Mouse (Mus musculus) liver, embryonic 14.5 days (tissue): ENCODE results near the gene Slc6a13.

Source experiments
- CTCF ChIP-seq: IDR thresholded peaks from 2 replicates; pipeline ENCODE4 v1.5.1; 2016; ENCODE audit warnings: antibody characterized with exemption, low read depth, control low read depth
- EP300 ChIP-seq: IDR thresholded peaks from 2 replicates; pipeline ENCODE4 v1.6.1; 2016; ENCODE audit warnings: antibody characterized with exemption, low read depth

GRCm38 (mm10) chr6:121262496-121262895, 37.5 kb upstream of the Slc6a13 start:
- no peak for TF ChIP-seq EP300
- TF ChIP-seq CTCF: no peak
